In genomic region chr16:49907356-49907755, GRCm38 (mm10) we compare ENCODE assay signal across 9 mouse cellular contexts.
A peak's percentile ranks its signal among the peaks of the same experiment; 100 is the strongest.
DNase-seq lines count a peak whose midpoint lies in the region; ATAC-seq lines count a peak whose summit lies in the region.
"Had no signal": no experiment of that assay in that cellular context is flagged by ENCODE, and none has a peak within 500 bp of the region (broad histone marks: within the 10 kb centered on the region; RNA-seq: fewer than 3 reads in every experiment).

No protein-coding gene starts in this region.

- no peaks in the 10 kb centered on the region for H3K9me3 ChIP-seq in forebrain, embryonic 14.5 days (replicated peaks; ENCODE audit: control insufficient read depth, low read length)
- no peaks in the 10 kb centered on the region for H3K9me3 ChIP-seq in forebrain, embryonic 12.5 days
- no peaks in the 10 kb centered on the region for H3K9me3 ChIP-seq in liver, embryonic 13.5 days (replicated peaks)
- no peaks in the 10 kb centered on the region for H3K9me3 ChIP-seq in stomach, embryonic 16.5 days (replicated peaks; ENCODE audit: control insufficient read depth, low read length)
- H3K9me3 ChIP-seq: limb, embryonic 12.5 days had no signal

- 47% methylated on average over 4 of the region's 4 CpGs for WGBS in forebrain, embryonic 14.5 days
- 55% methylated on average over 4 of the region's 4 CpGs for WGBS in forebrain, embryonic 12.5 days
- WGBS in liver, embryonic 13.5 days (ENCODE audit: insufficient replicate concordance), result 14% methylated on average over 4 of the region's 4 CpGs
- WGBS in stomach, embryonic 16.5 days, result 49% methylated on average over 4 of the region's 4 CpGs

- no peak for ATAC-seq in forebrain, embryonic 14.5 days
- ATAC-seq in forebrain, embryonic 12.5 days (ENCODE audit: low FRiP score), result no peak
- peak; percentile 95 for ATAC-seq in liver, embryonic 13.5 days (ENCODE audit: low read depth)
- peak; percentile 71; the same call in 1 of the 2 replicates for ATAC-seq in stomach, embryonic 16.5 days (ENCODE audit: insufficient read depth, low FRiP score)
- no peak for ATAC-seq in cerebellum, adult (ENCODE audit: insufficient number of reproducible peaks, low FRiP score, low TSS enrichment)

- no peak overlapping the region for H3K27ac ChIP-seq in forebrain, embryonic 14.5 days (ENCODE audit: low read depth, low read length)
- H3K27ac ChIP-seq in forebrain, embryonic 12.5 days, result no peak overlapping the region
- 0 out of 2 replicates have a peak overlapping the region, but pooled peaks have one; percentile 41 for H3K27ac ChIP-seq in liver, embryonic 13.5 days
- H3K27ac ChIP-seq in stomach, embryonic 16.5 days (ENCODE audit: low read length), result no peak overlapping the region
- H3K27ac ChIP-seq: limb, embryonic 12.5 days had no signal

- H3K36me3 ChIP-seq in forebrain, embryonic 14.5 days (ENCODE audit: control insufficient read depth, insufficient read depth, low read length), result no peaks in the 10 kb centered on the region; the same call in 1 of the 2 replicates
- H3K36me3 ChIP-seq in forebrain, embryonic 12.5 days (replicated peaks), result no peaks in the 10 kb centered on the region
- H3K36me3 ChIP-seq in liver, embryonic 13.5 days, result peaks cover 90% of the 10 kb centered on the region
- H3K36me3 ChIP-seq in stomach, embryonic 16.5 days (ENCODE audit: control insufficient read depth, insufficient read depth, low read length), result no peaks in the 10 kb centered on the region

- H3K27me3 ChIP-seq in forebrain, embryonic 14.5 days (replicated peaks; ENCODE audit: control insufficient read depth, insufficient read depth, low read length), result no peaks in the 10 kb centered on the region
- H3K27me3 ChIP-seq in forebrain, embryonic 12.5 days, result no peaks in the 10 kb centered on the region
- no peaks in the 10 kb centered on the region for H3K27me3 ChIP-seq in liver, embryonic 13.5 days
- H3K27me3 ChIP-seq in stomach, embryonic 16.5 days (ENCODE audit: control insufficient read depth, insufficient read depth, low read length), result no peaks in the 10 kb centered on the region
- H3K27me3 ChIP-seq: limb, embryonic 12.5 days had no signal

- H3K4me2 ChIP-seq in forebrain, embryonic 14.5 days (ENCODE audit: low read length), result no peak overlapping the region
- no peak overlapping the region for H3K4me2 ChIP-seq in forebrain, embryonic 12.5 days
- H3K4me2 ChIP-seq in liver, embryonic 13.5 days, result peak overlapping the region; percentile 13; the same call in 1 of the 2 replicates
- H3K4me2 ChIP-seq in stomach, embryonic 16.5 days (ENCODE audit: low read depth, low read length), result no peak overlapping the region
- H3K4me2 ChIP-seq: limb, embryonic 12.5 days had no signal

- no peaks in the 10 kb centered on the region for H3K4me1 ChIP-seq in forebrain, embryonic 14.5 days (ENCODE audit: control insufficient read depth, insufficient read depth, low read length)
- H3K4me1 ChIP-seq in forebrain, embryonic 12.5 days, result peaks cover 2% of the 10 kb centered on the region; the same call in 1 of the 2 replicates
- peaks cover 58% of the 10 kb centered on the region for H3K4me1 ChIP-seq in liver, embryonic 13.5 days (replicated peaks)
- H3K4me1 ChIP-seq in stomach, embryonic 16.5 days (ENCODE audit: control insufficient read depth, insufficient read depth, low read length), result 0 out of 2 replicates have a peak, but pooled peaks cover 3% of the 10 kb centered on the region

- H3K9ac ChIP-seq in forebrain, embryonic 14.5 days (ENCODE audit: low read length), result no peak overlapping the region
- no peak overlapping the region for H3K9ac ChIP-seq in forebrain, embryonic 12.5 days
- no peak overlapping the region for H3K9ac ChIP-seq in liver, embryonic 13.5 days
- no peak overlapping the region for H3K9ac ChIP-seq in stomach, embryonic 16.5 days (ENCODE audit: low read length)
- H3K9ac ChIP-seq: limb, embryonic 12.5 days had no signal

- peak; percentile 29 for DNase-seq in forebrain, embryonic 14.5 days (ENCODE audit: low spot score)
- DNase-seq in MEL-GATA-1-ER (ENCODE audit: extremely low read depth, low read depth), result peak; percentile 94
- DNase-seq in heart, adult 8-10 months (ENCODE audit: low spot score), result peak; percentile 53
- peak; percentile 79 for DNase-seq in liver, embryonic 13.5 days
- no peak for DNase-seq in layer of hippocampus, postnatal 36 days

- H3K4me3 ChIP-seq in forebrain, embryonic 14.5 days (ENCODE audit: low read depth, low read length), result no peak overlapping the region
- H3K4me3 ChIP-seq in forebrain, embryonic 12.5 days (replicated peaks), result no peak overlapping the region
- no peak overlapping the region for H3K4me3 ChIP-seq in liver, embryonic 13.5 days (replicated peaks)
- no peak overlapping the region for H3K4me3 ChIP-seq in stomach, embryonic 16.5 days (replicated peaks; ENCODE audit: low read length)
- H3K4me3 ChIP-seq: limb, embryonic 12.5 days had no signal

Comparison
In these comparisons a context has a peak if more than half of its experiments do, and no peak if none do; other contexts are left out.
1. ATAC-seq: peak in liver, embryonic 13.5 days (single experiment) and stomach, embryonic 16.5 days (single experiment); none in forebrain, embryonic 14.5 days (single experiment), forebrain, embryonic 12.5 days (single experiment) and cerebellum, adult (single experiment).
2. DNase-seq: peak in forebrain, embryonic 14.5 days (single experiment), MEL-GATA-1-ER (single experiment), heart, adult 8-10 months (single experiment) and liver, embryonic 13.5 days (single experiment); none in layer of hippocampus, postnatal 36 days (0 of 2).